Comparison of ENCODE assay signal across 11 mouse cellular contexts in genomic region chr13:54189896-54190295, GRCm38 (mm10). TPM values are rescaled to one million over a fixed set of nuclear protein-coding genes. Genes with fewer than 3 reads are reported as not detected.
A peak's percentile ranks its signal among the peaks of the same experiment; 100 is the strongest.
DNase-seq lines count a peak whose midpoint lies in the region; ATAC-seq and TF ChIP-seq lines count a peak whose summit lies in the region.
"Had no signal": no experiment of that assay in that cellular context is flagged by ENCODE, and none has a peak within 500 bp of the region (broad histone marks: within the 10 kb centered on the region; RNA-seq: fewer than 3 reads in every experiment).

No protein-coding gene starts in this region.

- no peak overlapping the region for H3K4me3 ChIP-seq in liver, adult 2 months (ENCODE audit: insufficient read depth, low read depth, low read length)
- no peak overlapping the region for H3K4me3 ChIP-seq in liver, embryonic 11.5 days (ENCODE audit: low read depth, low read length)
- H3K4me3 ChIP-seq in CH12.LX (replicated peaks in 1 of 3; ENCODE audit: low read depth in 2 of 3, low read length in 2 of 3, poor library complexity in 1 of 3): no peak overlapping the region
- no peak overlapping the region for H3K4me3 ChIP-seq in intestine, embryonic 15.5 days (replicated peaks)
- H3K4me3 ChIP-seq: embryonic facial prominence, embryonic 13.5 days had no signal

- no peak overlapping the region for H3K4me2 ChIP-seq in liver, embryonic 11.5 days
- no peak overlapping the region for H3K4me2 ChIP-seq in CH12.LX (ENCODE audit: insufficient read depth, low read depth, poor library complexity, severe bottlenecking)
- H3K4me2 ChIP-seq in intestine, embryonic 15.5 days (replicated peaks): no peak overlapping the region
- H3K4me2 ChIP-seq: embryonic facial prominence, embryonic 13.5 days had no signal

- peak; percentile 5 for DNase-seq in liver, adult 2 months (ENCODE audit: extremely low read depth, low read depth, low spot score)
- DNase-seq in liver, embryonic 11.5 days (ENCODE audit: low spot score): no peak
- peak; percentile 70 for DNase-seq in CH12.LX (ENCODE audit: extremely low read depth)
- DNase-seq in brain, embryonic 14.5 days (ENCODE audit: low read depth): peak; percentile 45
- DNase-seq in induced T-regulatory cell, adult 2 months (ENCODE audit: low read depth): peak; percentile 61
- no peak for DNase-seq in spleen, postnatal 14 days (ENCODE audit: low spot score in 2 of 2)
- DNase-seq: kidney, postnatal 10 days; lung, postnatal 4 days had no signal

- no peak overlapping the region for H3K27ac ChIP-seq in liver, adult 2 months (replicated peaks; ENCODE audit: insufficient read depth, low read depth, low read length)
- H3K27ac ChIP-seq in liver, embryonic 11.5 days (ENCODE audit: low read depth, low read length): no peak overlapping the region
- no peak overlapping the region for H3K27ac ChIP-seq in CH12.LX (ENCODE audit: insufficient read depth, low read depth)
- H3K27ac ChIP-seq in intestine, embryonic 15.5 days: no peak overlapping the region
- H3K27ac ChIP-seq: embryonic facial prominence, embryonic 13.5 days had no signal

- no peaks in the 10 kb centered on the region for H3K9me3 ChIP-seq in liver, embryonic 11.5 days (ENCODE audit: control insufficient read depth, low read length)
- H3K9me3 ChIP-seq in CH12.LX (replicated peaks; ENCODE audit: low read length): peaks cover 5% of the 10 kb centered on the region
- no peaks in the 10 kb centered on the region for H3K9me3 ChIP-seq in intestine, embryonic 15.5 days
- H3K9me3 ChIP-seq: embryonic facial prominence, embryonic 13.5 days had no signal

- dilution Hi-C loops in CH12.LX (cut with MboI; ENCODE audit: extremely low pct_ligation_motif_present, extremely low pct_unique_long_range_greater_than_20kb, low sequenced_read_pairs): no loop called here

- WGBS in liver, adult 2 months: 65% methylated on average over 14 of the region's 14 CpGs
- 64% methylated on average over 14 of the region's 14 CpGs for WGBS in liver, embryonic 11.5 days
- 74% methylated on average over 14 of the region's 14 CpGs for WGBS in intestine, embryonic 15.5 days

- TF ChIP-seq EP300 in CH12.LX (IDR thresholded peaks at IDR 0.05; ENCODE audit: low read length): no peak

- no peaks in the 10 kb centered on the region for H3K36me3 ChIP-seq in liver, adult 2 months (ENCODE audit: control insufficient read depth, insufficient read depth, low read length)
- H3K36me3 ChIP-seq in liver, embryonic 11.5 days (ENCODE audit: control insufficient read depth, insufficient read depth, low read length): no peaks in the 10 kb centered on the region
- H3K36me3 ChIP-seq in CH12.LX (replicated peaks in 1 of 2; ENCODE audit: control insufficient read depth in 1 of 2, insufficient read depth in 1 of 2, low read length in 1 of 2): no peaks in the 10 kb centered on the region
- no peaks in the 10 kb centered on the region for H3K36me3 ChIP-seq in intestine, embryonic 15.5 days
- H3K36me3 ChIP-seq: embryonic facial prominence, embryonic 13.5 days had no signal

- H3K9ac ChIP-seq in liver, adult 2 months (ENCODE audit: low read depth, low read length): no peak overlapping the region
- no peak overlapping the region for H3K9ac ChIP-seq in liver, embryonic 11.5 days (ENCODE audit: low read depth, low read length)
- H3K9ac ChIP-seq in CH12.LX (ENCODE audit: insufficient read depth, low read depth): no peak overlapping the region
- H3K9ac ChIP-seq in intestine, embryonic 15.5 days: no peak overlapping the region
- H3K9ac ChIP-seq: embryonic facial prominence, embryonic 13.5 days had no signal

- in situ Hi-C loops in CH12.LX (cut with MboI; ENCODE audit: low pct_ligation_motif_present, low pct_unique_long_range_greater_than_20kb, low sequenced_read_pairs): no loop called here

- H3K79me2 ChIP-seq in liver, adult 2 months (ENCODE audit: control insufficient read depth, insufficient read depth, low read length): no peaks in the 10 kb centered on the region
- H3K79me2 ChIP-seq in CH12.LX (replicated peaks; ENCODE audit: control insufficient read depth, extremely low read depth, insufficient read depth, poor library complexity, severe bottlenecking): no peaks in the 10 kb centered on the region

- H3K27me3 ChIP-seq in liver, adult 2 months (ENCODE audit: control insufficient read depth, insufficient read depth, low read length): no peaks in the 10 kb centered on the region
- H3K27me3 ChIP-seq in liver, embryonic 11.5 days (replicated peaks; ENCODE audit: control insufficient read depth, insufficient read depth, low read length): peaks cover 20% of the 10 kb centered on the region
- H3K27me3 ChIP-seq in CH12.LX (replicated peaks): peaks cover 50% of the 10 kb centered on the region
- H3K27me3 ChIP-seq in intestine, embryonic 15.5 days (replicated peaks): peaks cover 22% of the 10 kb centered on the region

- H3K4me1 ChIP-seq in liver, adult 2 months (ENCODE audit: control insufficient read depth, insufficient read depth, low read length): no peaks in the 10 kb centered on the region
- H3K4me1 ChIP-seq in liver, embryonic 11.5 days (replicated peaks; ENCODE audit: control insufficient read depth, insufficient read depth, low read length): no peaks in the 10 kb centered on the region; the same call in 1 of the 2 replicates
- H3K4me1 ChIP-seq in CH12.LX (ENCODE audit: control insufficient read depth in 1 of 2, insufficient read depth in 2 of 2): no peaks in the 10 kb centered on the region
- 0 out of 2 replicates have a peak, but pooled peaks cover 4% of the 10 kb centered on the region for H3K4me1 ChIP-seq in intestine, embryonic 15.5 days (replicated peaks)

- no peak for ATAC-seq in liver, embryonic 11.5 days (replicated peaks; ENCODE audit: low FRiP score)
- ATAC-seq in granulocyte monocyte progenitor cell, adult 5-6 weeks (replicated peaks; ENCODE audit: poor library complexity, severe bottlenecking): no peak
- no peak for ATAC-seq in intestine, embryonic 15.5 days

- no peak for TF ChIP-seq CTCF in liver, adult 2 months (IDR thresholded peaks at IDR 0.05; ENCODE audit: low read depth, low read length)
- TF ChIP-seq CTCF in CH12.LX (conservative IDR thresholded peaks at IDR 0.05 in 1 of 2, IDR thresholded peaks at IDR 0.05 in 1 of 2; ENCODE audit: low read depth in 2 of 2, low read length in 2 of 2): no peak
- TF ChIP-seq CTCF in brain, embryonic 14.5 days (IDR thresholded peaks at IDR 0.05; ENCODE audit: borderline replicate concordance, extremely low read depth, insufficient read depth, insufficient read length): no peak

- no peak for TF ChIP-seq RAD21 in CH12.LX (IDR thresholded peaks at IDR 0.05; ENCODE audit: low read depth, low read length)

- TF ChIP-seq POLR2A in liver, adult 2 months (IDR thresholded peaks at IDR 0.05; ENCODE audit: extremely low read depth, insufficient read depth, low read length): no peak
- TF ChIP-seq POLR2A in CH12.LX (IDR thresholded peaks at IDR 0.05; ENCODE audit: low read depth, low read length): no peak
- TF ChIP-seq POLR2A in brain, embryonic 14.5 days (IDR thresholded peaks at IDR 0.05; ENCODE audit: borderline replicate concordance, extremely low read depth, insufficient read depth, insufficient read length, poor library complexity, severe bottlenecking): no peak

TF ChIP-seq in CH12.LX, 34 proteins besides CTCF, POLR2A, EP300 and RAD21:
- TF ChIP-seq JUN (IDR thresholded peaks at IDR 0.05; ENCODE audit: insufficient read depth, low read depth, low read length) (no peak), E2F4 (IDR thresholded peaks at IDR 0.05; ENCODE audit: insufficient replicate concordance, low read depth, low read length) (no peak), MEF2A (IDR thresholded peaks at IDR 0.05; ENCODE audit: borderline replicate concordance, low read depth, low read length) (no peak), NRF1 (IDR thresholded peaks at IDR 0.05; ENCODE audit: low read depth, low read length) (no peak), GABPA (IDR thresholded peaks at IDR 0.05; ENCODE audit: insufficient replicate concordance, low read depth, low read length) (no peak), SMC3 (IDR thresholded peaks at IDR 0.05; ENCODE audit: low read depth, low read length) (no peak), RCOR1 (conservative IDR thresholded peaks at IDR 0.05; ENCODE audit: low read depth, low read length) (no peak), ZC3H11A (IDR thresholded peaks at IDR 0.05; ENCODE audit: low read depth, low read length) (no peak), KAT2A (IDR thresholded peaks at IDR 0.05; ENCODE audit: insufficient replicate concordance, low read length) (no peak), ZKSCAN1 (IDR thresholded peaks at IDR 0.05; ENCODE audit: borderline replicate concordance, low read depth, low read length) (no peak), ZMIZ1 (IDR thresholded peaks at IDR 0.05; ENCODE audit: low read depth, low read length) (no peak), POLR2AphosphoS2 (IDR thresholded peaks at IDR 0.05; ENCODE audit: low read depth, low read length) (no peak), MAFK (IDR thresholded peaks at IDR 0.05; ENCODE audit: insufficient replicate concordance, low read length) (no peak), ETS1 (conservative IDR thresholded peaks at IDR 0.05; ENCODE audit: low read depth, low read length) (no peak), IRF4 (IDR thresholded peaks at IDR 0.05; ENCODE audit: low read depth, low read length) (no peak), PAX5 (IDR thresholded peaks at IDR 0.05; ENCODE audit: low read length) (no peak), MXI1 (IDR thresholded peaks at IDR 0.05; ENCODE audit: low read depth, low read length) (no peak), MAX (IDR thresholded peaks at IDR 0.05; ENCODE audit: low read length) (no peak), BHLHE40 (IDR thresholded peaks at IDR 0.05; ENCODE audit: low read depth, low read length) (no peak), JUND (conservative IDR thresholded peaks at IDR 0.05; ENCODE audit: low read depth, low read length) (no peak)

RNA-seq across cellular contexts. Expression of gene Hrh2, which starts 2.0 kb away (rescaled TPM):
- total RNA-seq in liver, adult 2 months (2014; rRNA removed): 0.09 and 0.13 TPM in 2 replicates
- 0.07 and 0.24 TPM in 2 replicates for polyA plus RNA-seq in liver, adult 2 months (2012; rRNA removed)
- 0.21 TPM in 1 of 2 replicates, not detected in the other for polyA plus RNA-seq in liver, embryonic 11.5 days (2014; fragmentation: Nextera tagmentation; extraction: Ambion mirVana)
- total RNA-seq in CH12.LX (2012; rRNA removed) (0.04 TPM in 2 replicates), CH12.LX (2014; rRNA removed) (0.07 TPM in 1 of 2 replicates, not detected in the other)
- polyA plus RNA-seq in CH12.LX (2012; ENCODE audit: insufficient read length, low read depth): 0.20 and 0.30 TPM in 2 replicates
- polyA plus RNA-seq in brain, embryonic 14.5 days (2012; rRNA removed): 0.96 and 1.0 TPM in 2 replicates
- 6.0 and 6.8 TPM in 2 replicates for total RNA-seq in granulocyte monocyte progenitor cell, adult 5-6 weeks (2014; fragmentation: Nextera tagmentation)
- total RNA-seq in granulocyte monocyte progenitor cell, adult 5-6 weeks (2017): 2.2 and 4.4 TPM in 2 replicates
- 0.09 and 0.11 TPM in 2 replicates for polyA plus RNA-seq in intestine, embryonic 15.5 days (2015; fragmentation: Nextera tagmentation; extraction: Ambion mirVana)
- polyA plus RNA-seq: embryonic facial prominence, embryonic 13.5 days had no signal

Comparison
In these comparisons a context has a peak if more than half of its experiments do, and no peak if none do; other contexts are left out.
1. DNase-seq: peak in liver, adult 2 months (single experiment), CH12.LX (single experiment), brain, embryonic 14.5 days (single experiment) and induced T-regulatory cell, adult 2 months (single experiment); none in liver, embryonic 11.5 days (single experiment) and spleen, postnatal 14 days (0 of 2).